Mouse (Mus musculus) embryonic fibroblast, embryonic 13.5 days (primary cell): ENCODE results near the gene Lhx2. TPM values are rescaled to one million over a fixed set of nuclear protein-coding genes. Genes with fewer than 3 reads are reported as not detected.

ENCODE experiments used
- H3K27ac ChIP-seq: 2 replicates; pipeline ENCODE4 v1.5.1; 2012; ENCODE audit warnings: low read length, control low read depth, inconsistent platforms; ENCODE audit not compliant: insufficient read depth
- H3K4me1 ChIP-seq: 2 replicates; pipeline ENCODE4 v1.6.1; 2011; ENCODE audit warnings: low read length; ENCODE audit not compliant: control insufficient read depth, insufficient read depth
- H3K4me3 ChIP-seq: 2 replicates; pipeline ENCODE4 v1.5.1; 2011; ENCODE audit warnings: mild to moderate bottlenecking, control low read depth, low read length; ENCODE audit not compliant: insufficient read depth
- CTCF ChIP-seq: IDR thresholded peaks from 2 replicates; pipeline ENCODE4 v1.5.1; 2011; ENCODE audit warnings: mild to moderate bottlenecking, control low read depth, low read length, moderate library complexity, borderline replicate concordance; ENCODE audit not compliant: insufficient read depth
- POLR2A ChIP-seq: IDR thresholded peaks from 2 replicates; pipeline ENCODE4 v1.6.1; 2011; ENCODE audit warnings: low read depth, mild to moderate bottlenecking, control low read depth, low read length, moderate library complexity
- polyA plus RNA-seq: library from polyadenylated mRNA; stranded (reverse); fragments of >200 nt; gene quantifications from 2 replicates; pipeline ENCODE4 v1.2.4, GENCODE M21; 2011; ENCODE audit warnings: low read depth; ENCODE audit not compliant: missing spikeins, insufficient read length

Gene Lhx2
- polyA plus RNA-seq, 1 experiment: 1.0 TPM

DNA sequence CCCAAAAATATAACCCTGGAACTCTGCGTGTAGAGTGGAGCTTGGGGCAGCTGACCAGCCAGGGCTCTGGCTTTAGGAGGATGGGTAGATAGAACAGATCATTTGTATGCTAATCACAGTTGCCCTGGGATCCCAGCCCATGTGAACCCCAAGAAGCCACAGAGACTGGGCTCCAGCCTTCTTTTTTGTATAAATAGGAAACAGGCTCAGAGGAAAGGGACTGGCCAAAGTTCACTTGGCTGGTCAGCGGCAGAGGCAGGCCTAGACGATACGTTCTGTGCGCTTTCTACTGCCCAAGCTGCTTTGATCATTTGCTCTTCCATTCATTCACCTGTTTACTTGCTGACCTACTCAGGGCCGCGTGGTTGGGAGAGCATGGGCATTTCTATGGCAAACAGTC, 27.1 kb downstream of the Lhx2 start:
- no peak for TF ChIP-seq POLR2A
- no peak for TF ChIP-seq CTCF
- H3K27ac ChIP-seq: no peak overlapping the region

DNA sequence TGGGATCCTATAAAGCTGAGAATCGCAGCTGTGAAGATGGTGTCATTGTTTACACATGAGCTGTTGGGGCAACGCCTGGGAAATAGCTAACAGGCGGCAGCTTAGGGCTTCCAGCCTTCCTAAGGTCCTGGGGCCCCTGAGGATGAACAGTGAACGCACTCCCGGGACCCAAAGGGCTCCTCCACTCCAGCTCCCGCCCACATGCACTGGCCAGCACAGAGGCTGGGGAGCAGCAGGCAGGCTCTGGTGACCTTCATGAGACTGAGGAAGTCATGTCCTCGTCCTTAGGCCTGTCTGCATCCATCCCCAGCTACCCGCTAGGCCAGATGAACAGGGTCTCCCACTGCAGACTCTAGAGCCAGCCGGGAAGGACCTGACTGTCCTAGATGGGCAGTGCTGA, 27.9 kb downstream of the Lhx2 start:
- Histone ChIP-seq H3K27ac (no peak overlapping the region), H3K4me1 (no peaks in the 10 kb centered on the region), H3K4me3 (no peak overlapping the region)
- TF ChIP-seq CTCF (no peak), POLR2A (no peak)

More for the DNA sequence above, 27.1 kb downstream of the Lhx2 start:
- no peaks in the 10 kb centered on the region for H3K4me1 ChIP-seq
- H3K4me3 ChIP-seq: no peak overlapping the region

DNA sequence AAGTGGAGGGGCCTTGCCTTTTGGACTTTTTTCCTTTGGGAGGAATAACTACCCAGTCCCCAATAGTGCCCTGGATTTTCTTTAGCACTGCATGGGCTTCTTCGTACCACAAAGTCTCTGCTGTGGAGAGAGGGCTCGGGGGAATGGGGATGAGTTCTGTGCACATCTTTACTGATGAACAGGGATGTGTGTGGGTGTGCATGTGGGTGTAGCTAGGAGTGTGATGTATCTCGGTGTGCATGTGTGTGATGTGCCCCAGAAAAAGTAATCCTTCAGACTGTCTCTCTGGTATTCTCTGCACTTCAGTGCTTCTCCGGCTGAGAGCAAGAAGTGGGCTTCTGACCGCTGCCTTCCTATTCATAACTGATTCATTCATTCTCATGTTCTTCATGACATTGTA, 28.8 kb downstream of the Lhx2 start:
- no peak overlapping the region for H3K4me3 ChIP-seq
- H3K4me1 ChIP-seq: no peaks in the 10 kb centered on the region
- no peak for TF ChIP-seq POLR2A
- TF ChIP-seq CTCF: no peak
- no peak overlapping the region for H3K27ac ChIP-seq

DNA sequence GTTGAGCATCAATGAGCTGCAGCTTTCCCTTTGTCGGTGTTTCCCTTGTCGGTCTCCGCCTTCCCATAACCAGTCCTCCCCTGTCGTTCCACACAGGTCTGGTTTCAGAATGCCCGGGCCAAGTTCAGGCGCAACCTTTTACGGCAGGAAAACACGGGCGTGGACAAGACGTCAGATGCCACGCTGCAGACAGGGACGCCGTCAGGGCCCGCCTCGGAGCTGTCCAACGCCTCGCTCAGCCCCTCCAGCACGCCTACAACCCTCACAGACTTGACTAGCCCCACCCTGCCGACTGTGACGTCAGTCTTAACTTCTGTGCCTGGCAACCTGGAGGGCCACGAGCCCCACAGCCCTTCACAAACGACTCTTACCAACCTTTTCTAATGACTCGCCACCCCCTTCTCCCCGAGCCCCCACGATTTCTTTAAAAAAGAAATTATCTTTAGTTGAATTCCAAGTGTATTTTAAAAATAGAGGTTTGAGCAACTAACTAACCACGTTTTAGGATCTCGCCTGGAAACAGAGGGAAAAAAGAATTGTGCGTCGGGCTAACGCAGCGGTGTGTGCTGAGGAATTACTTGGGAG, 29.8 kb downstream of the Lhx2 start:
- TF ChIP-seq CTCF (no peak), POLR2A (no peak)
- Histone ChIP-seq H3K4me3 (peak overlapping the region; percentile 21), H3K4me1 (no peaks in the 10 kb centered on the region), H3K27ac (no peak overlapping the region)

DNA sequence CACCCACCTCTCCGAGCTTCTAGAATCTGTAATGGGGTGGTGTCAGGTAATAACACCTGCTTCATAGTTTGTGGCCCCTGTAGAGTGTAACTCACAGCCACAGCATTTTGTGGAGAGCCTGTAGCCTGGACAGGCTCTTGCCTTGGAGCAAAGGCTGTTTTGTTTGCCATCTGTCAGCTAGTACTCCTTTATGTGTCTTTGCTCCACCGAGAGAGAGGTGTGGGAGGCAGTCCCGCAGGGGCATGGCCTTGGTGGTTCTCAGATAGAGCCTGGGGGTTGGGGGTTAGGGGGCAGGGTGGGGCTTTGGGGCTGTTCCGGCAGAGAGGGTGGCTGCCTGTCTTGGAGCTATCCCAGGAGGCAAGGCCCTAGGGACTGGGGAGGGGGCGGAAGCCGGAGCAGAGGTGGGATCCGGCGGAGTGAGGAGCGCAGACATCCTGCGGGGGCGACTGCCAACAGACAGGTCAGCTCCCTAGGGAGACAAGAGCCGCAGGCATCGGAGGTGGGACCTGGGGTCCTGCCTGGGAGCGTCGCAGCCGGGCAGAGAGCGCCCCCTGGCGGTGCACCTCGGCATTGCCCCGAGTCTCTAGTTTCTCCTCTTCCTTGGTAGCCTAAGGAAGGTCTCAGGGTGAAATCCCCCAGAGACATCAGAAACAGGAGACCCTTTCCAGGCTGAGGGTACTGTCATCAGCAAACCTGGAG, 36.7 kb downstream of the Lhx2 start:
- Histone ChIP-seq H3K27ac (no peak overlapping the region), H3K4me3 (no peak overlapping the region), H3K4me1 (no peaks in the 10 kb centered on the region)
- TF ChIP-seq CTCF (peak; percentile 73), POLR2A (no peak)

DNA sequence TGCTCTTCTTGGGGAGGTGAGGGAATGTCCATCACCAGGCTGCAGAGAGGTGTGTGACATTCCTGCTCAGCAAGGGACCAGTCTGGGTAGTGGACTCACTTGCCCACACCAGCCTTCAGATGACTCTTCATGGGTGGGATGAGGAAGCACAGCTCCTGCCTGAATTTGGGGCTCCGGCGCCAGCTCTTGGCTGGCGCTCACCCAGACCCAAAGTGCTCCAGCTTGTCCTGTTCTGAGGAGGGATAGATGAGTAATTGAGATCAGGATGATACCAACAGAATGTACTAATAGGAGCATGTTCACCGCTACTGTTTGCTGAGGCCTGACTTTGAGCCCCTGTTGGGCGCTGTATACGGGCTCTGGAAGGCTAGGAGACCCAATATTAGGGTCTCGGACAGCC, 38.2 kb downstream of the Lhx2 start:
- H3K4me3 ChIP-seq: no peak overlapping the region
- TF ChIP-seq POLR2A: no peak
- no peak for TF ChIP-seq CTCF
- H3K27ac ChIP-seq: no peak overlapping the region
- no peaks in the 10 kb centered on the region for H3K4me1 ChIP-seq

DNA sequence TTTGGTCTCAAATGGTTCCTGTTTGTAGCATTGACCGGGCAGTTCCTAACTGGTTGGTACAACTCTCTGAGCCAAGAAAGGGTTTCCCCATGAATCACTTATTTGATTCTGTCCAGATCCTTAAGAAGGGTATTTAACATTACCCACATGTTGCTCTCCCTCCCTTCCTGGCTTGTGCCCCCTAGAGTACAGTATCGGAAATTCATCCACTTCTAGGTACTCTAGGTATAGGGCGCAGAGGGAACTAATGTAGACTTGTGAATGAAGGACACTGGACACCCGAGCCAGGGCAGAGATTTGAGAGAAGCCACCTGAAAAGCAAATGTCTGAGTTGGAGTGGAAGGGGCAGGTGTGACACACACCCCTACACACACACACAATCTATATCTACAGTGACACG, 39.3 kb downstream of the Lhx2 start:
- H3K4me1 ChIP-seq: no peaks in the 10 kb centered on the region
- no peak overlapping the region for H3K27ac ChIP-seq
- no peak overlapping the region for H3K4me3 ChIP-seq
- TF ChIP-seq CTCF: no peak
- TF ChIP-seq POLR2A: no peak

DNA sequence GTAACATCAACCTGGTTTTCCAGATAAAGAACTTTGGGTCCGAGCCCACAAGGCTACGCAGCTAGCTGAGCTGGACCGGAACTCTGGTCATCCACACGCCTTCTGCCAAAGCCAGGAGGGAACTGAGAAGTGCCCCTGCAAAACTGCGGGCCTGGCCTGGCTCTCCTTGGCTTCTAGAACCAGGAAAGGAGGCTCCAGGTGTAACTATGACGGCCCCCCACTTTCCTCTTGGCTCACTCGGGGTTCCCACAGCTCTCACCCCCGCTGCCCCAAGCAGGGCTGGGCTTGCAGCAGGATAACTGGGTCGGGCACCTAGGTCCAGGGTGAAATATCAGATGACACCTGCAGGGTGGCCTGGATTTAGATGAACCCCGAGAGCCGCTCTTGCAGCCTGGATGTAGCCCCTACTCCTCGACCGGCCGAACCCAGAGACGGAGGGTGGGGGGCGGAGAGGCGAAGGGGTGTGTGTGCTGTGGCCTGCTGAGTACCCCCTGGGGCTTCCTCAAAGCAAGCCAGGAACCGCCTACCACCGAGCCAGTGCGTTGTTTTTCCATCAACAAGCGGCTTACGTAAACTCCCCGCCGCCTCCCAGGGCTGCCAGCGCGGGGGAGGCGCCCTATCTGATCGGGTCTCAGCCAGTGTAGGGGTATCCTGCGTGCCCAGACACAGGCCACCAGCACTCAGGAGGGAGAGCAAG, 39.9 kb downstream of the Lhx2 start:
- H3K27ac ChIP-seq: no peak overlapping the region
- TF ChIP-seq CTCF (no peak), POLR2A (no peak)
- no peak overlapping the region for H3K4me3 ChIP-seq
- H3K4me1 ChIP-seq: no peaks in the 10 kb centered on the region

DNA sequence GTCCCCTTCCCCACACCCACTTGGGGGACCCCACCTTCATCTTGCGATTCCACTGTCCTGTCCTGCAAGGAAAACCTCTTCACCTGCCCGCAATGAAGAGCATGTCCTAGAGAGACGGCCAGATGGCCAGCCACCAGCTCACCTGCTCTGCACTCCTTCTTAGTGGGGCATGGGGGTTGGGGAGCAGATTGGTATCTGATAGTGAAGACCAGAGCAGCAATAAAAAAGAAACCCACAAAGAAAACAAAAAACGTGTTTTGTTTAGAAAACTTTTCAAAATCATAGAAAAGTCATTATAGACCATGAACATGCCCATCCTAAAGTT, 40.4 kb downstream of the Lhx2 start:
- TF ChIP-seq POLR2A (no peak), CTCF (no peak)
- H3K27ac ChIP-seq: no peak overlapping the region
- no peak overlapping the region for H3K4me3 ChIP-seq
- H3K4me1 ChIP-seq: no peaks in the 10 kb centered on the region
